Mouse (Mus musculus) heart, adult 8-10 months (tissue): ENCODE measurements around the gene Tnfrsf25. TPM values are rescaled to one million over a fixed set of nuclear protein-coding genes. Genes with fewer than 3 reads are reported as not detected.

Experiments used
- total RNA-seq, 4 experiments: library from RNA; stranded (reverse); gene quantifications; 2 replicates each; pipeline ENCODE4 v1.2.4; 2022

Gene Tnfrsf25
- total RNA-seq, 4 experiments from 2014 or later: 1.1 to 3.2 (median 1.8) TPM

Other genes starting within 250 kb of the Tnfrsf25 start
- 100 to 1,000 TPM in 1 of 4 experiments, 10 to 100 TPM in 3; 71.2 to 111 (median 87.7) TPM for gene Dnajc11, start 182.2 kb upstream of the Tnfrsf25 start, total RNA-seq
- gene Thap3, start 126.9 kb upstream of the Tnfrsf25 start, total RNA-seq: 10 to 100 TPM; 12.4 to 15.8 (median 13.6) TPM
- 1 to 10 TPM; 4.6 to 5.7 (median 5.1) TPM for gene Phf13, start 119.7 kb upstream of the Tnfrsf25 start, total RNA-seq
- 100 to 1,000 TPM in 1 of 4 experiments, 10 to 100 TPM in 3; 87.7 to 109 (median 93.7) TPM for gene Klhl21, start 107.1 kb upstream of the Tnfrsf25 start, total RNA-seq
- gene Zbtb48, start 88.3 kb upstream of the Tnfrsf25 start, total RNA-seq: 1 to 10 TPM; 3.8 to 5.7 (median 5.0) TPM
- not detected for gene Tas1r1, start 77.4 kb upstream of the Tnfrsf25 start, total RNA-seq
- 10 to 100 TPM in 1 of 4 experiments, 1 to 10 TPM in 3; 8.3 to 10.0 (median 9.4) TPM for gene Nol9, start 76.6 kb upstream of the Tnfrsf25 start, total RNA-seq
- 10 to 100 TPM; 11.9 to 15.0 (median 14.3) TPM for gene Plekhg5, start 43.4 kb upstream of the Tnfrsf25 start, total RNA-seq
- gene Espn, start 36.4 kb downstream of the Tnfrsf25 start, total RNA-seq: 1 to 10 TPM; 2.6 to 3.5 (median 3.0) TPM
- not detected for gene Hes2, start 42.9 kb downstream of the Tnfrsf25 start, total RNA-seq
- 10 to 100 TPM; 63.9 to 80.9 (median 69.3) TPM for gene Acot7, start 62.2 kb downstream of the Tnfrsf25 start, total RNA-seq
- 10 to 100 TPM in 2 of 4 experiments, 1 to 10 TPM in 2; 5.6 to 11.9 (median 9.8) TPM for gene Gpr153, start 158.3 kb downstream of the Tnfrsf25 start, total RNA-seq
- gene Hes3, start 175.7 kb downstream of the Tnfrsf25 start, total RNA-seq: not detected
- 10 to 100 TPM; 25.2 to 36.4 (median 30.6) TPM for gene Icmt, start 181.3 kb downstream of the Tnfrsf25 start, total RNA-seq
- 10 to 100 TPM; 29.1 to 63.4 (median 46.1) TPM for gene Rnf207, start 203.1 kb downstream of the Tnfrsf25 start, total RNA-seq
- gene Rpl22, start 209.8 kb downstream of the Tnfrsf25 start, total RNA-seq: 100 to 1,000 TPM; 266 to 327 (median 276) TPM
- under 1 TPM; 0.19 to 0.59 (median 0.27) TPM for gene Chd5, start 222.7 kb downstream of the Tnfrsf25 start, total RNA-seq